Mouse (Mus musculus) stomach, embryonic 16.5 days (tissue): ENCODE measurements around the gene 4930451I11Rik. TPM values are rescaled to one million over a fixed set of nuclear protein-coding genes. Genes with fewer than 3 reads are reported as not detected.

Source experiments
- ATAC-seq: fragments of 200-750 bp; cut with Nextera tagmentation; 2 replicates; pipeline ENCODE4 v1.8.0; 2017; ENCODE audit warnings: moderate number of reproducible peaks, moderate TSS enrichment; ENCODE audit not compliant: insufficient read depth, low FRiP score
- H3K27ac ChIP-seq: fragments of 300-500 bp; sonication (generic); 2 replicates; pipeline ENCODE4 v1.5.1; 2014; ENCODE audit warnings: low read length
- H3K27me3 ChIP-seq: fragments of 300-500 bp; sonication (generic); 2 replicates; pipeline ENCODE4 v1.6.1; 2014; ENCODE audit warnings: low read length, control low read depth, mixed read lengths; ENCODE audit not compliant: control insufficient read depth, insufficient read depth
- H3K36me3 ChIP-seq: fragments of 300-500 bp; sonication (generic); 2 replicates; pipeline ENCODE4 v1.6.1; 2014; ENCODE audit warnings: low read length; ENCODE audit not compliant: control insufficient read depth, insufficient read depth
- H3K4me1 ChIP-seq: fragments of 300-500 bp; sonication (generic); 2 replicates; pipeline ENCODE4 v1.6.1; 2014; ENCODE audit warnings: low read length, control low read depth, mixed read lengths; ENCODE audit not compliant: control insufficient read depth, insufficient read depth
- H3K4me2 ChIP-seq: fragments of 300-500 bp; sonication (generic); 2 replicates; pipeline ENCODE4 v1.6.1; 2014; ENCODE audit warnings: low read depth, low read length, mixed read lengths
- H3K4me3 ChIP-seq: fragments of 300-500 bp; sonication (generic); replicated peaks from 2 replicates; pipeline ENCODE4 v1.5.1; 2014; ENCODE audit warnings: mild to moderate bottlenecking, low read length
- H3K9ac ChIP-seq: fragments of 300-500 bp; sonication (generic); 2 replicates; pipeline ENCODE4 v1.6.1; 2014; ENCODE audit warnings: low read length
- H3K9me3 ChIP-seq: fragments of 300-500 bp; sonication (generic); replicated peaks from 2 replicates; pipeline ENCODE4 v1.6.1; 2016; ENCODE audit warnings: low read length, control low read depth; ENCODE audit not compliant: control insufficient read depth
- WGBS: fragments of 180-500 bp; shearing (Covaris S2); extraction: QIAGEN DNeasy Blood & Tissue Kit; methylation state at CpG from one replicate; pipeline ENCODE4 v1.1.7; 2014; 5-methylcytosine and 5-hydroxymethylcytosine counted together
- polyA plus RNA-seq: library from polyadenylated mRNA; unstranded; fragments of >200 nt; fragmentation: Nextera tagmentation; extraction: Ambion mirVana; gene quantifications from 2 replicates; pipeline ENCODE4 v1.2.1, GENCODE M21; 2015

4930451I11Rik gene
- polyA plus RNA-seq, 1 experiment from 2014 or later = not detected

- peak within 1 kb of the TSS; percentile 83 for H3K27ac ChIP-seq
- H3K4me1 ChIP-seq = peaks cover 29% of the 10 kb centered on the region
- H3K9ac ChIP-seq = peak within 1 kb of the TSS; percentile 84
- no peaks in the 10 kb centered on the region for H3K9me3 ChIP-seq
- H3K4me2 ChIP-seq = peak within 1 kb of the TSS; percentile 88
- peak within 1 kb of the TSS; percentile 73 for H3K4me3 ChIP-seq
- 1% methylated on average over 42 of the region's 42 CpGs for WGBS
- ATAC-seq = peak; percentile 92
- H3K36me3 ChIP-seq = peaks cover 5% of the 10 kb centered on the region; the same call in 1 of the 2 replicates
- H3K27me3 ChIP-seq = no peaks in the 10 kb centered on the region
Observed at GRCm38 (mm10) chr7:126861429-126862130, 30.1 kb upstream of the 4930451I11Rik start, which contains the start of gene Hirip3. Gene Hirip3, plus strand, starts transcription at chr7:126861972.

GRCm38 (mm10) chr7:126860987-126861386, 29.5 kb upstream of the 4930451I11Rik start:
- Histone ChIP-seq H3K9me3 (no peaks in the 10 kb centered on the region), H3K36me3 (no peaks in the 10 kb centered on the region), H3K27me3 (no peaks in the 10 kb centered on the region), H3K27ac (no peak overlapping the region), H3K4me2 (peak overlapping the region; percentile 88), H3K4me1 (peaks cover 31% of the 10 kb centered on the region), H3K4me3 (peak overlapping the region; percentile 73), H3K9ac (peak overlapping the region; percentile 84)
- WGBS = 60% methylated on average over 5 of the region's 5 CpGs
- no peak for ATAC-seq

GRCm38 (mm10) chr7:126856741-126857420, 25.4 kb upstream of the 4930451I11Rik start:
- Histone ChIP-seq H3K27ac (peak overlapping the region; percentile 47), H3K27me3 (no peaks in the 10 kb centered on the region), H3K4me2 (no peak overlapping the region), H3K36me3 (no peaks in the 10 kb centered on the region; the same call in 1 of the 2 replicates), H3K4me1 (peaks cover 12% of the 10 kb centered on the region; the same call in 1 of the 2 replicates), H3K9me3 (no peaks in the 10 kb centered on the region), H3K9ac (peak overlapping the region; percentile 10; the same call in 1 of the 2 replicates), H3K4me3 (no peak overlapping the region)
- peak; percentile 43; the same call in 1 of the 2 replicates for ATAC-seq
- 65% methylated on average over 9 of the region's 9 CpGs for WGBS

DNA sequence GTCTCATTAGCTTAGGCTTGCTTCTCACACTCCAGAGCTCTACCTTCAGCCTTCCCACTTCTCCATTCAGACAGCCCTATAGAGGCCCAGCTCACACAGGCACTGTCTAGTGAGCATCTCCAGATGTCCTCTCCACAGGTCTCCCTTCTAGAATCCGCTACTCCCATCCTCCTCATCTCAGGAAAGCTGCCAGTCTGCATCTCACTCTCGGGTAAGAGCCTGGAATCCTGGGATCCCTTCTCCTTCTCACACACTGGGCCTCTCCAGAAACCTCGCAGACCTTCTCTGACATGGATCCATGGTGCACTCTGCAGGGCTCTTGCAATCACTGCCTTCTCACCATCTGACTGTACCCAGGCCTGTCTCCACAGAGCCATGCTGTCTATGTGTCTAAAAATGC, 24.2 kb upstream of the 4930451I11Rik start:
- Histone ChIP-seq H3K4me3 (no peak overlapping the region), H3K9me3 (no peaks in the 10 kb centered on the region), H3K4me2 (no peak overlapping the region), H3K4me1 (0 out of 2 replicates have a peak, but pooled peaks cover 7% of the 10 kb centered on the region), H3K27ac (no peak overlapping the region), H3K36me3 (no peaks in the 10 kb centered on the region; the same call in 1 of the 2 replicates), H3K27me3 (no peaks in the 10 kb centered on the region), H3K9ac (no peak overlapping the region)
- WGBS = 84% methylated on average over 3 of the region's 3 CpGs
- ATAC-seq = no peak

GRCm38 (mm10) chr7:126853454-126853853, 22.0 kb upstream of the 4930451I11Rik start:
- 85% methylated on average over 5 of the region's 5 CpGs for WGBS
- H3K9me3 ChIP-seq = no peaks in the 10 kb centered on the region
- peaks cover 11% of the 10 kb centered on the region for H3K27me3 ChIP-seq
- H3K9ac ChIP-seq = no peak overlapping the region
- no peaks in the 10 kb centered on the region; the same call in 1 of the 2 replicates for H3K36me3 ChIP-seq
- no peak overlapping the region for H3K27ac ChIP-seq
- no peak overlapping the region for H3K4me2 ChIP-seq
- H3K4me3 ChIP-seq = no peak overlapping the region
- 0 out of 2 replicates have a peak, but pooled peaks cover 7% of the 10 kb centered on the region for H3K4me1 ChIP-seq
- ATAC-seq = no peak

- H3K4me1 ChIP-seq = peaks cover 9% of the 10 kb centered on the region; the same call in 1 of the 2 replicates
- ATAC-seq = no peak
- H3K36me3 ChIP-seq = no peaks in the 10 kb centered on the region; the same call in 1 of the 2 replicates
- 50% methylated on average over 12 of the region's 12 CpGs for WGBS
- no peak overlapping the region for H3K9ac ChIP-seq
- H3K27ac ChIP-seq = no peak overlapping the region
- H3K4me2 ChIP-seq = no peak overlapping the region
- H3K27me3 ChIP-seq = peaks cover 23% of the 10 kb centered on the region
- H3K9me3 ChIP-seq = no peaks in the 10 kb centered on the region
- no peak overlapping the region for H3K4me3 ChIP-seq
Observed at GRCm38 (mm10) chr7:126851192-126851591, 19.8 kb upstream of the 4930451I11Rik start.

GRCm38 (mm10) chr7:126850161-126850560, 18.7 kb upstream of the 4930451I11Rik start:
- H3K9me3 ChIP-seq = no peaks in the 10 kb centered on the region
- H3K36me3 ChIP-seq = no peaks in the 10 kb centered on the region; the same call in 1 of the 2 replicates
- ATAC-seq = no peak
- H3K4me3 ChIP-seq = no peak overlapping the region
- no peak overlapping the region for H3K9ac ChIP-seq
- peaks cover 9% of the 10 kb centered on the region; the same call in 1 of the 2 replicates for H3K4me1 ChIP-seq
- H3K27ac ChIP-seq = no peak overlapping the region
- 80% methylated on average over 6 of the region's 6 CpGs for WGBS
- no peak overlapping the region for H3K4me2 ChIP-seq
- H3K27me3 ChIP-seq = peaks cover 23% of the 10 kb centered on the region

- H3K36me3 ChIP-seq = no peaks in the 10 kb centered on the region; the same call in 1 of the 2 replicates
- H3K9ac ChIP-seq = 0 out of 2 replicates have a peak overlapping the region, but pooled peaks have one; percentile 35
- no peaks in the 10 kb centered on the region for H3K9me3 ChIP-seq
- peaks cover 9% of the 10 kb centered on the region; the same call in 1 of the 2 replicates for H3K4me1 ChIP-seq
- H3K27ac ChIP-seq = no peak overlapping the region
- 29% methylated on average over 10 of the region's 10 CpGs for WGBS
- peaks cover 23% of the 10 kb centered on the region for H3K27me3 ChIP-seq
- H3K4me3 ChIP-seq = no peak overlapping the region; the same call in 1 of the 2 replicates
- H3K4me2 ChIP-seq = no peak overlapping the region
- no peak for ATAC-seq
Observed at GRCm38 (mm10) chr7:126848794-126849193, 17.4 kb upstream of the 4930451I11Rik start.
